Mouse (Mus musculus) G1E (cell line): ENCODE results near the gene Aar2. TPM values are rescaled to one million over a fixed set of nuclear protein-coding genes. Genes with fewer than 3 reads are reported as not detected.
A peak's percentile ranks its signal among the peaks of the same experiment; 100 is the strongest.
"Not testable (repeated sequence)": the region's sequence is repeated elsewhere in the genome, so short reads cannot be mapped to it uniquely, and the experiment has no call there.

ENCODE experiments used
- ATAC-seq: 2 replicates; pipeline ENCODE4 v1.8.0; 2016; ENCODE audit warnings: mild to moderate bottlenecking; ENCODE audit not compliant: insufficient number of reproducible peaks, poor library complexity, low FRiP score, severe bottlenecking; ENCODE audit errors: extremely low read depth
- DNase-seq: peaks from one replicate; pipeline ENCODE4 v3.0.0; 2012; ENCODE audit warnings: low spot score
- H3K27me3 ChIP-seq: 2 replicates; pipeline ENCODE4 v1.6.1; 2012; ENCODE audit warnings: mild to moderate bottlenecking, low read length, inconsistent platforms; ENCODE audit not compliant: insufficient read depth
- H3K36me3 ChIP-seq: replicated peaks from 2 replicates; pipeline ENCODE3; 2012; ENCODE audit warnings: mild to moderate bottlenecking, inconsistent platforms
- H3K4me1 ChIP-seq: 2 replicates; pipeline ENCODE4 v1.6.1; 2012; ENCODE audit warnings: low read depth, low read length, inconsistent platforms, mixed read lengths; ENCODE audit not compliant: insufficient read depth
- H3K4me3 ChIP-seq: 2 replicates; pipeline ENCODE4 v1.5.1; 2012; ENCODE audit warnings: low read depth, mild to moderate bottlenecking, inconsistent platforms, low read length, moderate library complexity, mixed read lengths
- H3K9me3 ChIP-seq: replicated peaks from 2 replicates; pipeline ENCODE4 v1.6.1; 2012; ENCODE audit warnings: inconsistent platforms
- CTCF ChIP-seq: IDR thresholded peaks from 2 replicates; pipeline ENCODE4 v1.5.1; 2012; ENCODE audit warnings: low read depth, low read length, inconsistent platforms, mixed read lengths
- GATA1 ChIP-seq: IDR thresholded peaks from 2 replicates; pipeline ENCODE4 v1.6.1; 2012; ENCODE audit warnings: borderline replicate concordance, low read length, inconsistent platforms, mixed read lengths
- GATA2 ChIP-seq: IDR thresholded peaks from 2 replicates; pipeline ENCODE4 v1.6.1; 2012; ENCODE audit warnings: low read depth, low read length, inconsistent platforms, borderline replicate concordance
- POLR2AphosphoS5 ChIP-seq: IDR thresholded peaks from 2 replicates; pipeline ENCODE4 v1.6.1; 2012; ENCODE audit warnings: low read depth, low read length, inconsistent platforms; ENCODE audit not compliant: insufficient replicate concordance
- TAL1 ChIP-seq: conservative IDR thresholded peaks from 2 replicates; pipeline ENCODE4 v1.6.1; 2012; ENCODE audit warnings: low read depth, low read length, inconsistent platforms, mixed read lengths
- polyA plus RNA-seq: library from polyadenylated mRNA; stranded (reverse); fragments of >175 nt; gene quantifications from 2 replicates; pipeline ENCODE4 v1.2.3, GENCODE M21; 2012
- total RNA-seq, 2 experiments: library from RNA; stranded (forward) in 1 of 2; stranded (reverse) in 1 of 2; fragments of 200-1000 nt in 1 of 2; fragments of >200 nt in 1 of 2; fragmentation: Nextera tagmentation in 1 of 2; gene quantifications; 2 replicates each; pipeline ENCODE4 v1.2.3; 2014 to 2017

Aar2 gene
- total and polyA plus RNA-seq, 3 experiments: 17.2 to 25.0 (median 19.7) TPM

- Histone ChIP-seq H3K4me3 (no peak overlapping the region), H3K9me3 (no peaks in the 10 kb centered on the region), H3K27me3 (peaks cover 25% of the 10 kb centered on the region), H3K36me3 (no peaks in the 10 kb centered on the region), H3K4me1 (no peaks in the 10 kb centered on the region)
- ATAC-seq (no peak), DNase-seq (no peak)
- TF ChIP-seq TAL1 (no peak), GATA2 (no peak), POLR2AphosphoS5 (no peak), CTCF (no peak), GATA1 (no peak)
These were observed 32.3 kb upstream of the Aar2 start for GRCm38 (mm10) chr2:156515102-156515501.

- Histone ChIP-seq H3K4me1 (no peaks in the 10 kb centered on the region), H3K36me3 (no peaks in the 10 kb centered on the region), H3K9me3 (no peaks in the 10 kb centered on the region), H3K27me3 (peaks cover 22% of the 10 kb centered on the region), H3K4me3 (no peak overlapping the region)
- ATAC-seq (no peak), DNase-seq (peak; percentile 53)
- TF ChIP-seq CTCF (peak; percentile 86), TAL1 (no peak)
These were observed 31.7 kb upstream of the Aar2 start for GRCm38 (mm10) chr2:156515565-156516185.

- not testable (repeated sequence) for H3K9me3 ChIP-seq
- peaks cover 19% of the 10 kb centered on the region for H3K27me3 ChIP-seq
These were observed 30.7 kb upstream of the Aar2 start for GRCm38 (mm10) chr2:156516678-156517077.

GRCm38 (mm10) chr2:156518306-156518705, 29.1 kb upstream of the Aar2 start:
- H3K9me3 ChIP-seq: no peaks in the 10 kb centered on the region
- H3K27me3 ChIP-seq: peaks cover 31% of the 10 kb centered on the region
- H3K36me3 ChIP-seq: no peaks in the 10 kb centered on the region
- H3K4me1 ChIP-seq: no peaks in the 10 kb centered on the region
- TF ChIP-seq GATA1: no peak
- DNase-seq (no peak), ATAC-seq (no peak)
- H3K4me3 ChIP-seq: no peak overlapping the region

More at GRCm38 (mm10) chr2:156516678-156517077, 30.7 kb upstream of the Aar2 start:
- not testable (repeated sequence) for ATAC-seq, DNase-seq, H3K4me1 ChIP-seq, H3K4me3 ChIP-seq, H3K36me3 ChIP-seq

GRCm38 (mm10) chr2:156519584-156519983, 27.8 kb upstream of the Aar2 start:
- no peaks in the 10 kb centered on the region for H3K4me1 ChIP-seq
- ATAC-seq (no peak), DNase-seq (no peak)
- no peak overlapping the region for H3K4me3 ChIP-seq
- peaks cover 36% of the 10 kb centered on the region for H3K27me3 ChIP-seq
- no peaks in the 10 kb centered on the region for H3K9me3 ChIP-seq
- no peaks in the 10 kb centered on the region for H3K36me3 ChIP-seq
- TF ChIP-seq GATA2 (no peak), GATA1 (no peak), TAL1 (no peak), POLR2AphosphoS5 (no peak), CTCF (no peak)

- DNase-seq (no peak), ATAC-seq (no peak)
- Histone ChIP-seq H3K9me3 (no peaks in the 10 kb centered on the region), H3K27me3 (peaks cover 45% of the 10 kb centered on the region), H3K36me3 (no peaks in the 10 kb centered on the region), H3K4me1 (no peaks in the 10 kb centered on the region; the same call in 1 of the 2 replicates), H3K4me3 (no peak overlapping the region)
- TF ChIP-seq GATA1 (no peak), CTCF (no peak), POLR2AphosphoS5 (no peak), GATA2 (no peak), TAL1 (no peak)
These were observed 24.4 kb upstream of the Aar2 start for GRCm38 (mm10) chr2:156522994-156523393.

GRCm38 (mm10) chr2:156524078-156524477, 23.3 kb upstream of the Aar2 start:
- Histone ChIP-seq H3K4me3 (no peak overlapping the region), H3K36me3 (no peaks in the 10 kb centered on the region), H3K9me3 (no peaks in the 10 kb centered on the region), H3K27me3 (peaks cover 42% of the 10 kb centered on the region), H3K4me1 (no peaks in the 10 kb centered on the region; the same call in 1 of the 2 replicates)
- DNase-seq: no peak
- TF ChIP-seq POLR2AphosphoS5: no peak
- TF ChIP-seq GATA2: no peak
- TF ChIP-seq CTCF: no peak
- no peak for TF ChIP-seq TAL1
- TF ChIP-seq GATA1: no peak
- ATAC-seq: no peak
